Mouse (Mus musculus): ENCODE data around the gene Daw1. TPM values are rescaled to one million over a fixed set of nuclear protein-coding genes. Genes with fewer than 3 reads are reported as not detected.

Gene Daw1
- polyA plus RNA-seq, 1 experiment from 2014 or later: 0.38 TPM

GRCm38 (mm10) chr1:83142055-83142454 is 17.5 kb upstream of the Daw1 start:
- H3K27me3 ChIP-seq: no peaks in the 10 kb centered on the region
- H3K4me3 ChIP-seq (replicated peaks): no peak overlapping the region
- no peaks in the 10 kb centered on the region for H3K36me3 ChIP-seq
- H3K4me2 ChIP-seq: no peak overlapping the region
- no peak overlapping the region for H3K27ac ChIP-seq
- no peaks in the 10 kb centered on the region for H3K9me3 ChIP-seq (replicated peaks)
- H3K4me1 ChIP-seq: no peaks in the 10 kb centered on the region
- no peak for ATAC-seq (replicated peaks; ENCODE audit: low FRiP score)
- WGBS: 86% methylated on average over 5 of the region's 5 CpGs
- H3K9ac ChIP-seq: no peak overlapping the region

DNA sequence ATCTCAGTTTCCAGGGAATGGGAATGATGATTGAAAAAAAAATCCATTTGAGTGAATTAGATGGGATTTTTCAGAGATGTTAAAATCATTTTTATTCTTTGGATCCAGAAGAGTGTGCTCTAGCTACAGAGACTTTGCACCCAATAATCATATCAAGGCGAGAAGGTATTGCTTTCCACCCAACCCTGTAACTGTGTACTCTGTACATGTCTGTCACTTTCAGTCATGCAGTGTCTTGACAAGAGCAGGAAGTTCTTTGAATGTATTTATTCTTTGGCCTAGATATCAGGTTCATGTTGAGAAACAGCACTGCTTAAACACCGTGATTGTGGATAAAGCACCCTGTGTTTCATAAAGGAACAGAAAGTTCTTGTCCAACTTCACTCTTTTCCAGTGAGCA is 13.0 kb upstream of the Daw1 start:
- Histone ChIP-seq H3K9me3 (replicated peaks) (no peaks in the 10 kb centered on the region), H3K4me2 (no peak overlapping the region), H3K27me3 (no peaks in the 10 kb centered on the region), H3K4me1 (no peaks in the 10 kb centered on the region), H3K4me3 (replicated peaks) (no peak overlapping the region), H3K9ac (no peak overlapping the region), H3K27ac (no peak overlapping the region), H3K36me3 (no peaks in the 10 kb centered on the region)
- 84% methylated on average over 2 of the region's 2 CpGs for WGBS
- ATAC-seq (replicated peaks; ENCODE audit: low FRiP score): no peak

DNA sequence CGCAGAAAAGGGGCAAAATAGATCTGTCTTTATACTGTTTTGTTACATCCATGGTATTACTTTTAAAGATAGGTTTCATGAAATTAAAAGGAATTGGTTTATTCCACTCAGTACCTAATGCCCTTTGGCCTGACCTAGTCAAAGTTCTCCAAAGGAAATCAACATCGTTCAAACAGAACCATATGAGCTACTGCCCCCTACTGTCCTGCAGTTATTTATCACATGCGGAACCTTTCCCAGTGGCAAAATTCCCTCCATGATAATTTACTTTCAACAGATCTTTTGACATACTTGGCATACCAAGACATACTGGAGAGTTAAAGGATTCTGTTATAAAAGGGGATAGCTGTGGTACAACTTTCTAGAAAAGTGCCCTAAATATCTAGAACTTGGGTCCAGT is 9.3 kb upstream of the Daw1 start:
- no peaks in the 10 kb centered on the region for H3K36me3 ChIP-seq
- no peak for ATAC-seq (replicated peaks; ENCODE audit: low FRiP score)
- H3K4me3 ChIP-seq (replicated peaks): no peak overlapping the region
- H3K9me3 ChIP-seq (replicated peaks): no peaks in the 10 kb centered on the region
- no peak overlapping the region for H3K9ac ChIP-seq
- no peaks in the 10 kb centered on the region for H3K4me1 ChIP-seq
- no peak overlapping the region for H3K27ac ChIP-seq
- no peak overlapping the region for H3K4me2 ChIP-seq
- WGBS: 65% methylated on average over 3 of the region's 3 CpGs
- H3K27me3 ChIP-seq: no peaks in the 10 kb centered on the region

DNA sequence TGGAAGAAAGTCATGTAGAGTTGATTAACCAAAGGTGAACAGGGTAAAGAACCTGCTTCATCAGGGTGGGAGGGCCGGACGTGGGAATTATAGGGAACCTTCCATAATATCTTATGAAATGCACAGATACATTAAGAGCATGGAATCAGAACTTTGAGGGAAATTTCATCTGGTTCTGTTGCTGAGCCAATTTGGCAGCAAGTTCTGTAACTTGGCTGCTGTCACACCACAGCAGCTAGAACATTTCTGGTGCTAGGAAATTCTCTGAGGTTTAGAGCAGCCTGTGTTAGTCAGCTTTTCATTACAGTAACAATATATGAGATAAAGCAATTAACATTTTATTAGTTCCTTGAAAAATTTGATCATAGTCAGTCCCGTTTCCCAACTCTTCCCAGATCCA is 6.6 kb upstream of the Daw1 start:
- no peak overlapping the region for H3K9ac ChIP-seq
- H3K27ac ChIP-seq: no peak overlapping the region
- no peak for ATAC-seq (replicated peaks; ENCODE audit: low FRiP score)
- no peaks in the 10 kb centered on the region for H3K4me1 ChIP-seq
- no peak overlapping the region for H3K4me2 ChIP-seq
- no peaks in the 10 kb centered on the region for H3K36me3 ChIP-seq
- H3K4me3 ChIP-seq (replicated peaks): no peak overlapping the region
- H3K9me3 ChIP-seq (replicated peaks): no peaks in the 10 kb centered on the region
- H3K27me3 ChIP-seq: no peaks in the 10 kb centered on the region
- 82% methylated on average over 3 of the region's 3 CpGs for WGBS

DNA sequence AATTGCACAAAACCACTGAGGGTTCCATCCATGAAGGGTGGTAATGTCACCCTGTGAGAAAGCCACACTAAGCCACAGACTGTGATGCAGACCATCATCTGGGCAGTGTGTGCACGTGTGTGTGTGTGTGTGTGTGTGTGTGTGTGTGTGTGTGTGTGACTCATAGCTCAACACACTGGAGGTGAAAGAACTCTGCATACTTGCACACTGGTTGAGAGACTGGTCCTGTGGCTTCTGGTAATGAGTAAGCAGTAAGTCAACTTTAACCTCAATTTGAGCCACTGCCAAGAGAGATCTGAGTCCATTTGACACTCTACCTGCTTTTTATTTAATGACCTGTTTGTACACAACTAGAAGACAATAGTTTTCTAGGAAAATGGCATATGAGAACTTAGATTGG is 2.7 kb upstream of the Daw1 start:
- no peaks in the 10 kb centered on the region for H3K36me3 ChIP-seq
- no peak overlapping the region for H3K4me3 ChIP-seq (replicated peaks)
- no peaks in the 10 kb centered on the region for H3K9me3 ChIP-seq (replicated peaks)
- no peaks in the 10 kb centered on the region for H3K27me3 ChIP-seq
- ATAC-seq (replicated peaks; ENCODE audit: low FRiP score): no peak
- 75% methylated on average over 1 of the region's 1 CpGs for WGBS
- no peak overlapping the region for H3K9ac ChIP-seq
- no peaks in the 10 kb centered on the region; the same call in 1 of the 2 replicates for H3K4me1 ChIP-seq
- no peak overlapping the region for H3K4me2 ChIP-seq
- no peak overlapping the region for H3K27ac ChIP-seq

DNA sequence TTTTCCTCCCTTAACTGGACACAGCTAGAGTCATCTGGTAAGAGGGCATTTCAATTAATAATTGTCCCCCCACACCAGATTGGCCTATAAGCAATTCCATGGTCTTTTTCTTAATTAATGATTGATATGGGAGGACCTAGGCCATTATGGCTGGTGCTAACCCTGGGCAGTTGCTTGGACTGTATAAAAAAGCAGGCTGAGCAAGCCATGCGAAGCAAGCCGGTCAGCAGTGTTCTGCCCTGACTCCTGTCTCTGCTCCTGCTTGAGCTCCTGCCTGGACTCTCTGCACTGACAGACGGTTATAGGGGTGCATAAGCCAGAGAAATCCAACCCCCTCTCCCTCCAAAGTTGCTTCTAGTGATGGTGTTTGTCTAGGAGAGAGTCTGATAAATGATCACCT is 2.1 kb downstream of the Daw1 start:
- Histone ChIP-seq H3K4me1 (peaks cover 4% of the 10 kb centered on the region; the same call in 1 of the 2 replicates), H3K4me2 (no peak overlapping the region), H3K36me3 (no peaks in the 10 kb centered on the region), H3K9me3 (replicated peaks) (no peaks in the 10 kb centered on the region), H3K4me3 (replicated peaks) (no peak overlapping the region), H3K9ac (no peak overlapping the region), H3K27me3 (no peaks in the 10 kb centered on the region), H3K27ac (peak overlapping the region; percentile 41; the same call in 1 of the 2 replicates)
- 48% methylated on average over 3 of the region's 3 CpGs for WGBS
- peak; percentile 90 for ATAC-seq (replicated peaks; ENCODE audit: low FRiP score)

- H3K27me3 ChIP-seq: no peaks in the 10 kb centered on the region
- no peak overlapping the region for H3K27ac ChIP-seq
- 79% methylated on average over 3 of the region's 3 CpGs for WGBS
- H3K4me1 ChIP-seq: peaks cover 4% of the 10 kb centered on the region; the same call in 1 of the 2 replicates
- no peak overlapping the region for H3K4me3 ChIP-seq (replicated peaks)
- no peaks in the 10 kb centered on the region for H3K36me3 ChIP-seq
- no peaks in the 10 kb centered on the region for H3K9me3 ChIP-seq (replicated peaks)
- no peak overlapping the region for H3K4me2 ChIP-seq
- no peak for ATAC-seq (replicated peaks; ENCODE audit: low FRiP score)
- no peak overlapping the region for H3K9ac ChIP-seq
Observed at GRCm38 (mm10) chr1:83164027-83164426, 4.5 kb downstream of the Daw1 start.

DNA sequence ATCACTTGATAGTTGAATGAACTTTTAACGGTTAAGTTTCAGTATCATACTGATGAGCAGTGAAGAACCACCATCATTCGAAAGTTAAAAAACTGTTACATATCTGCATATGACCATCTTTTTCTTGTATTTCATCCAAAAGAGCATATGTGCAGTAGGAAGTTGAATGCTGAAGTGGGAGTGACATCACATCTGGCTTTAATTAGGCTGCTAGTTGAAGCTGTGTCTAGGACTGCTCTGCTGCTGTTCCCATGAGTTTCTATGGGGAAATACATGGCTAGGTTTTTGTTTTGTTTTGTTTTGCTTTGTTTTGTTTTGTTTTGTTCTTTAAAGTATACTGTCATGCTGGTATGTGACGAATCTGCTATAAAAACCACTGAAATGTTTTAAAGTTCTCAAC is 9.6 kb downstream of the Daw1 start:
- no peaks in the 10 kb centered on the region for H3K27me3 ChIP-seq
- no peaks in the 10 kb centered on the region for H3K4me1 ChIP-seq
- no peaks in the 10 kb centered on the region for H3K9me3 ChIP-seq (replicated peaks)
- ATAC-seq (replicated peaks; ENCODE audit: low FRiP score): no peak
- H3K36me3 ChIP-seq: no peaks in the 10 kb centered on the region
- no peak overlapping the region for H3K4me2 ChIP-seq
- whole genome bisulfite sequencing: 77% methylated on average over 3 of the region's 3 CpGs
- no peak overlapping the region for H3K4me3 ChIP-seq (replicated peaks)
- H3K9ac ChIP-seq: no peak overlapping the region
- no peak overlapping the region for H3K27ac ChIP-seq

DNA sequence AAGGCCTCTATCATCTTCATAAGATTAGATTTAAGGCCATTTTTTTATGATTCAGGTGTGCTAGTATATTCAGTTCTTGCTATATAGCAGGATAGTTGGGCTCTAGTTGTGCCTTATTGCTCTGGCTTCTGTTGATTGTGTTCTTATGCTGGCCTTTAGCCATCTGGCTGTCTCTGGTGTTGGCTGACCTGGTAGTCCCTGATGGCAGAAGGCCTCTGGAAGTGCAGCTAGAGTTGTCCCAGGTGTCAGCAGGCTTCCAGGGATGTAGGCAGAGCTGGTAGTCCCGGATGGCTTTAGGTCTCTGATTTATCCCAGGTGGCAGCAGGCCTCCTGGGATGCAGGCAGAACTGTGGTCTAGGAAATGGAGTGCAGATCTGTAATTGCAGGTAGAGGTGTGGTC is 16.4 kb downstream of the Daw1 start:
- no peaks in the 10 kb centered on the region for H3K27me3 ChIP-seq
- no peak overlapping the region for H3K4me2 ChIP-seq
- no peak for ATAC-seq (replicated peaks; ENCODE audit: low FRiP score)
- H3K9me3 ChIP-seq (replicated peaks): no peaks in the 10 kb centered on the region
- no peak overlapping the region for H3K9ac ChIP-seq
- H3K27ac ChIP-seq: no peak overlapping the region
- WGBS: 68% methylated on average over 1 of the region's 1 CpGs
- H3K4me1 ChIP-seq: no peaks in the 10 kb centered on the region
- no peaks in the 10 kb centered on the region for H3K36me3 ChIP-seq
- H3K4me3 ChIP-seq (replicated peaks): no peak overlapping the region

DNA sequence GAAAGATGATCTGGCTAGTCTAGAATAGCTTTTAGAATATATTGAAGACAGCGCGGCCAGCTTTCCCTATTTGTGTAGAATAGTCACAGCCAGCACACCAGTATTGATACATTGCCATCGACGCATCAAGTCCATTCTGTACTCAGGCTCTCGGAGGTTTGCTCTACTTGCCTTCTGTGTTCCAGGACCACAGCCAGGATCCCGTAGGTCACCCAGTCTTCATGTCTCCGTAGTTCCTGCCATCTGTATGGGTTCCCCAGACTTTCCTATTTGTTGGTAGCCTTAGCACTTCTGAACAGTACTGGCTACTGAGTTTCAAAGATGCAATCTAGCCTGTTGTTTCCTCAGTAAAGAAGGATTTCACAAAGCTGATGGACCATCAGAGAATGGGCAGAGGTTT is 20.0 kb downstream of the Daw1 start:
- ATAC-seq (replicated peaks; ENCODE audit: low FRiP score): no peak
- no peaks in the 10 kb centered on the region for H3K36me3 ChIP-seq

DNA sequence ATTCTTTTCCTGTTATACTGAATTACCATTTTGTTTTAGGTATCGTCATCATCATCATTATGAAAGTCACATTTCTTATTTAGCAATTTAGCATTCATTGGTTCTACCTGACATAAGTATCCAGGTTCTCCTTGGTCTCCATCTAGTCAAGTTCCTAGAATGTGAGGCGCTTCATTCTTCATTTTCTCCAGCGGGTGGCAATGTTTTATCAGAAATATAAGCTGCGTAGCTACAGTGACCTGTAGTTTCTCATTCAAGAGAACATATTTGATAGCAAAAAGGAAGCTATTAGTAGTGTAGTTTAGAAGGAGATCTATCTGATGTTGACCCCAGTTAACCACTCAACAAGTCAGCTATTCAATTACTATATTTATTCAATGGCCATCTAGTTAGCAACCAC is 21.9 kb downstream of the Daw1 start:
- Histone ChIP-seq H3K9me3 (replicated peaks) (no peaks in the 10 kb centered on the region), H3K27me3 (no peaks in the 10 kb centered on the region), H3K4me3 (replicated peaks) (no peak overlapping the region), H3K36me3 (no peaks in the 10 kb centered on the region), H3K9ac (no peak overlapping the region), H3K4me2 (no peak overlapping the region), H3K4me1 (no peaks in the 10 kb centered on the region), H3K27ac (no peak overlapping the region)
- WGBS: 65% methylated on average over 4 of the region's 4 CpGs
- no peak for ATAC-seq (replicated peaks; ENCODE audit: low FRiP score)

More for the DNA sequence above, 20.0 kb downstream of the Daw1 start:
- Histone ChIP-seq H3K4me1 (no peaks in the 10 kb centered on the region), H3K9me3 (replicated peaks) (no peaks in the 10 kb centered on the region), H3K4me2 (no peak overlapping the region), H3K27ac (no peak overlapping the region), H3K4me3 (replicated peaks) (no peak overlapping the region), H3K27me3 (no peaks in the 10 kb centered on the region), H3K9ac (no peak overlapping the region)
- 88% methylated on average over 7 of the region's 7 CpGs for WGBS

DNA sequence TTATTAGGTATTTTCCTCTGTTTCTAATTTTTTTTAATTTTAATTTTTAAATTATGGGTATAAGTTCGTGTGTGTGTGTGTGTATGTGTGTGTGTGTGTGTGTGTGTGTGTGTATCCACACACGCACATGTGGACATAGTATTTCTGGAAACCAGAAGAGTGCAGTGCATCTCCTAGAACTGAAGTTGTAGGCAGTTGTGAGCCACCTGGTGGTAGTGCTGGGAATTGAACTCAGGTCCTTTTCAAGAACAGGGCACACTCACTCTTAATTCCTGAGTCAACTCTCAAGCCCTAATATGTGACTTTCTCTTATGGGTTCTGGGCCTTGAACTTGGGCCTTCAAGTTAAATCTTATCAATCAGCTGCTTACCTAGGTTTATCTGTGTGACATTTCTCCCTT is 27.6 kb downstream of the Daw1 start:
- Histone ChIP-seq H3K9ac (no peak overlapping the region), H3K36me3 (no peaks in the 10 kb centered on the region), H3K4me3 (replicated peaks) (no peak overlapping the region), H3K4me1 (no peaks in the 10 kb centered on the region), H3K4me2 (no peak overlapping the region), H3K27ac (no peak overlapping the region), H3K9me3 (replicated peaks) (no peaks in the 10 kb centered on the region), H3K27me3 (no peaks in the 10 kb centered on the region)
- WGBS: 54% methylated on average over 2 of the region's 2 CpGs
- no peak for ATAC-seq (replicated peaks; ENCODE audit: low FRiP score)

GRCm38 (mm10) chr1:83209981-83210380 is 50.4 kb downstream of the Daw1 start:
- WGBS: 70% methylated on average over 1 of the region's 1 CpGs

More at GRCm38 (mm10) chr1:83209981-83210380, 50.4 kb downstream of the Daw1 start:
- Histone ChIP-seq H3K9me3 (replicated peaks) (no peaks in the 10 kb centered on the region), H3K36me3 (no peaks in the 10 kb centered on the region), H3K4me2 (no peak overlapping the region), H3K27me3 (no peaks in the 10 kb centered on the region), H3K27ac (no peak overlapping the region), H3K9ac (no peak overlapping the region), H3K4me3 (replicated peaks) (no peak overlapping the region), H3K4me1 (no peaks in the 10 kb centered on the region)
- ATAC-seq (replicated peaks; ENCODE audit: low FRiP score): no peak

Data from kidney, embryonic 15.5 days (tissue).